Mouse (Mus musculus): ENCODE data around the gene Smad1. TPM values are rescaled to one million over a fixed set of nuclear protein-coding genes. Genes with fewer than 3 reads are reported as not detected.

Gene Smad1
- polyA plus RNA-seq, 1 experiment from 2014 or later: 58.0 TPM

DNA sequence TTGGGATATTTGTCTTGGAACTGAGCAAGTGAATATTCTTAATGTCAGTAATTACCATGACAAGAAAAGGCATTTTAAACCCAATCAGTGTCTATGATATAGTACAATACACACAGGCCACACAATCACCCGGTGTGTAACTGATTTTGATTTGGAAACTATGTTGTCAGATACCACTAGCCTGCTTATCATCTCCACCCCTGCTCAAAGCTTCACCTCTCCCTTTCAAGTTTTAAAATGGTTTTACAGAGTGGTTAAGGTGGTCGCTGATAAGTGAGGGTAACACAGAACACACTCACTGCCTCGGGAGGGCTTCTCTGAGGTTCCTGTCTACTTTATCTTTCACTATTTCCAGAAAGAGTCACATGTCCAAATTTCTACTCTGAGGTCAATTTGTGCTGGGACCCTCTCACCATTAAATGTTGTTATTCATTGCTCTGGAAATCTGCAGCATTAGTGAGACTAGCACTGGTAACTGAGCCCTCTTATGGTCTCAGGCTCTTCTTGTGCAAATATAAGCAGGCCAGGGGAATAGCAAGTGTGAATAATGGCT is 106.5 kb downstream of the Smad1 start:
- H3K9ac ChIP-seq: no peak overlapping the region
- no peak overlapping the region; the same call in 1 of the 2 replicates for H3K27ac ChIP-seq

DNA sequence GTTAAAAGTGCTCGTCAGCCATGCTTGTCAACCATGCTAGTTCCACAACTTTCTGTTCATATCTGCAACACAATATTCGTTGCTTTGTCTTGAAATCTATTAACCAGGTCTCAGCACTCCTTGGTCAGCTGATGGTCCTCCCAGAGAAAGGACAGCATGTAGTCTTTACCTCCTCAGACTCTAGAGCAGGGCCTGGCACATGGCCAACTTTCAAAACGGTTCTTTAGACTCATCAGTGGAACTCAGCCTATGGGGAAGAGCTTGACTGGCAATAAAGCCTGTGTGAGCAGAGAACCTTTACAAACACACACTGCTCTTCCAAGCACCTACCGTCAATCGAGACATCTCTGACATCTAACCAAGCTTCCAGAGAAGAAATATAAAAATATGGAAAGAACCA is 109.7 kb downstream of the Smad1 start:
- no peak overlapping the region for H3K4me3 ChIP-seq
- H3K27me3 ChIP-seq: no peaks in the 10 kb centered on the region
- no peak overlapping the region for H3K27ac ChIP-seq
- H3K9ac ChIP-seq: no peak overlapping the region
- no peak overlapping the region for H3K4me2 ChIP-seq
- 71% methylated on average over 5 of the region's 5 CpGs for WGBS
- ATAC-seq (ENCODE audit: insufficient number of reproducible peaks, insufficient read depth, low FRiP score, low TSS enrichment, low read depth): no peak
- peaks cover 8% of the 10 kb centered on the region for H3K4me1 ChIP-seq
- no peaks in the 10 kb centered on the region for H3K36me3 ChIP-seq
- H3K9me3 ChIP-seq: no peaks in the 10 kb centered on the region

More for the DNA sequence above, 106.5 kb downstream of the Smad1 start:
- Histone ChIP-seq H3K4me2 (peak overlapping the region; percentile 80; the same call in 1 of the 2 replicates), H3K9me3 (no peaks in the 10 kb centered on the region), H3K27me3 (no peaks in the 10 kb centered on the region), H3K36me3 (no peaks in the 10 kb centered on the region), H3K4me3 (no peak overlapping the region), H3K4me1 (peaks cover 16% of the 10 kb centered on the region)
- ATAC-seq (ENCODE audit: insufficient number of reproducible peaks, insufficient read depth, low FRiP score, low TSS enrichment, low read depth): no peak
- 78% methylated on average over 3 of the region's 3 CpGs for WGBS

DNA sequence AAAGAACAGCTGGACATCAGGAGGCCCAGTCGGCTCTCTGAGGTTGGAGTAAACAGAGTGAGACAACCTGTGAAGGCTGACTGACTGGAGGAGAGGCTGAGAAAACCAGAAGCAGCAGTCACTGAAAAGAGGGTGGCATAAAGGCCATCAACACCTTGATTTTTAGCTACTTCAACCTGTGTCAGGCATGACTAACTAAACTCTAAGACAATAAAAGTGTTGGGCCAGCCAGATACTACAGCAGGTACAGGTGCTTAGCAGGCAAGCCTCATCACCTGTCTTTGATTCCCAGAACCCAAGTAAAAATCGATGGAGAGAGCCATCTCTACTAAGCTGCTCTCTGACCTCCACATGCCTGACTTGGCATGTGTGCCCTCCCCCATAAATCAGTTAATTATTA is 110.6 kb downstream of the Smad1 start:
- Histone ChIP-seq H3K4me2 (no peak overlapping the region), H3K27ac (no peak overlapping the region), H3K4me1 (peaks cover 8% of the 10 kb centered on the region), H3K9me3 (no peaks in the 10 kb centered on the region), H3K4me3 (no peak overlapping the region), H3K27me3 (no peaks in the 10 kb centered on the region), H3K36me3 (no peaks in the 10 kb centered on the region), H3K9ac (no peak overlapping the region)
- no peak for ATAC-seq (ENCODE audit: insufficient number of reproducible peaks, insufficient read depth, low FRiP score, low TSS enrichment, low read depth)
- 61% methylated on average over 2 of the region's 2 CpGs for WGBS

Other genes with a start within 250 kb of the Smad1 start
- gene 1700011L22Rik, start 150.9 kb downstream of the Smad1 start, polyA plus RNA-seq (2015; fragmentation: Nextera tagmentation; extraction: Ambion mirVana): not detected in 2 replicates
- gene Mmaa, start 104.6 kb downstream of the Smad1 start, polyA plus RNA-seq (2015; fragmentation: Nextera tagmentation; extraction: Ambion mirVana): 16.2 and 19.2 TPM in 2 replicates
- gene Otud4, start 240.1 kb upstream of the Smad1 start, polyA plus RNA-seq (2015; fragmentation: Nextera tagmentation; extraction: Ambion mirVana): 10.7 and 13.4 TPM in 2 replicates